In the genomic region with DNA sequence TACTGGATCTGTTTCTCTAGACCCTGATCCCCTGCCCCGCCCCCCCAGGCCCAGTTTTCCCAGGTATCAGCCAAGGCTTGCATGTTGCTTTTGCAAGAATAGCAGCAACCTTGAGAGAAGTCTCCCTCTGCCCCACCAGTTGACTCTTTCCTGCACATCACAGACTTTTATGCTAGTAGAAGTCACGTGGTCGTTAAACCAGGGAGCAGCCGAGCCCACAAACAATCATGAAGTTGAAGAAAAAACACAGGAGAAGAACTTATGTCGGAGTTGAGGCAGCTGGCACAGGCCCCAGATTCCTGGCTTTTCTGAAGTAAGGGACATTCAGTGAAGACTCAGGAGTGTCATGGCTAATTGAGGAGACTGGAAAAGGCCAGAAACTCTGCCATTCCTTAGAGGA, we compare ENCODE assay signal across 21 mouse cellular contexts.
DNase-seq lines count a peak whose midpoint lies in the region; ATAC-seq and TF ChIP-seq lines count a peak whose summit lies in the region.
"Had no signal": no experiment of that assay in that cellular context is flagged by ENCODE, and none has a peak within 500 bp of the region (broad histone marks: within the 10 kb centered on the region; RNA-seq: fewer than 3 reads in every experiment).

No protein-coding gene starts in this region.

- 62% methylated on average over 5 of the region's 5 CpGs for WGBS in kidney, embryonic 16.5 days

- H3K4me1 ChIP-seq in kidney, embryonic 16.5 days (ENCODE audit: insufficient read depth, low read length): no peaks in the 10 kb centered on the region

- peaks cover 11% of the 10 kb centered on the region for H3K79me3 ChIP-seq in C2C12 (ENCODE audit: low read depth)

- DNase-seq in heart, adult 11 months: peak; percentile 57
- DNase-seq in heart, postnatal 10 days: no peak
- peak; percentile 20 for DNase-seq in brain, embryonic 14.5 days (ENCODE audit: low read depth)
- DNase-seq in layer of hippocampus, postnatal 14 days (ENCODE audit: low spot score in 2 of 2): no peak
- DNase-seq: adrenal gland, postnatal 36 days; cerebellum, adult 11-12 months; cerebellum, adult 9-10 months; cerebellum, postnatal 25 days; kidney, adult 11 months had no signal

- no peak for TF ChIP-seq POLR2A in brain, embryonic 14.5 days (IDR thresholded peaks at IDR 0.05; ENCODE audit: borderline replicate concordance, extremely low read depth, insufficient read depth, insufficient read length, poor library complexity, severe bottlenecking)
- no peak for TF ChIP-seq POLR2A in myocyte (IDR thresholded peaks at IDR 0.05; ENCODE audit: insufficient read length, low read depth)

- H3K4me2 ChIP-seq in myocyte (ENCODE audit: low read depth): peak overlapping the region; percentile 81
- H3K4me2 ChIP-seq in kidney, embryonic 16.5 days (replicated peaks; ENCODE audit: low read depth, low read length): no peak overlapping the region
- H3K4me2 ChIP-seq: embryonic facial prominence, embryonic 12.5 days; embryonic facial prominence, embryonic 15.5 days; forebrain, embryonic 12.5 days; forebrain, embryonic 15.5 days; heart, embryonic 15.5 days; hindbrain, embryonic 14.5 days had no signal

- intact Hi-C loops in heart, postnatal 10 days (cut with DNase I): no loop called here

- H3ac ChIP-seq in C2C12 (ENCODE audit: control insufficient read depth, insufficient read length, low read depth) (peak overlapping the region; percentile 14), myocyte (ENCODE audit: control insufficient read depth, insufficient read length) (no peak overlapping the region)

- H3K27me3 ChIP-seq in C2C12 (ENCODE audit: control insufficient read depth, insufficient read depth, insufficient read length): no peaks in the 10 kb centered on the region
- no peaks in the 10 kb centered on the region for H3K27me3 ChIP-seq in myocyte (ENCODE audit: control insufficient read depth, insufficient read depth, insufficient read length)
- H3K27me3 ChIP-seq in kidney, embryonic 16.5 days (ENCODE audit: insufficient read depth, low read length): no peaks in the 10 kb centered on the region
- H3K27me3 ChIP-seq: embryonic facial prominence, embryonic 12.5 days; embryonic facial prominence, embryonic 15.5 days; forebrain, embryonic 15.5 days; heart, embryonic 12.5 days; heart, embryonic 15.5 days; Patski had no signal

- H3K79me2 ChIP-seq in C2C12 (ENCODE audit: control insufficient read depth, insufficient read depth) (peaks cover 42% of the 10 kb centered on the region), myocyte (ENCODE audit: control insufficient read depth, insufficient read depth) (peaks cover 5% of the 10 kb centered on the region)

- H3K27ac ChIP-seq in kidney, embryonic 16.5 days (ENCODE audit: low read length): no peak overlapping the region
- H3K27ac ChIP-seq: embryonic facial prominence, embryonic 12.5 days; embryonic facial prominence, embryonic 15.5 days; forebrain, embryonic 12.5 days; forebrain, embryonic 15.5 days; heart, embryonic 15.5 days; hindbrain, embryonic 14.5 days had no signal

- ATAC-seq in kidney, embryonic 16.5 days (ENCODE audit: low FRiP score, low TSS enrichment): no peak

- H3K9me3 ChIP-seq in kidney, embryonic 16.5 days (ENCODE audit: low read length): no peaks in the 10 kb centered on the region
- H3K9me3 ChIP-seq: embryonic facial prominence, embryonic 12.5 days; embryonic facial prominence, embryonic 15.5 days; forebrain, embryonic 12.5 days; forebrain, embryonic 15.5 days; heart, embryonic 12.5 days; heart, embryonic 15.5 days had no signal

- H3K4me3 ChIP-seq in C2C12 (ENCODE audit: insufficient read depth, poor library complexity, severe bottlenecking) (no peak overlapping the region), myocyte (peak overlapping the region; percentile 0)
- no peak overlapping the region for H3K4me3 ChIP-seq in kidney, embryonic 16.5 days (ENCODE audit: low read length)
- H3K4me3 ChIP-seq: embryonic facial prominence, embryonic 12.5 days; embryonic facial prominence, embryonic 15.5 days; erythroblast, embryonic 14.5 days; forebrain, embryonic 12.5 days; forebrain, embryonic 15.5 days; heart, embryonic 12.5 days; heart, embryonic 15.5 days had no signal

- H3K36me3 ChIP-seq in C2C12 (ENCODE audit: control insufficient read depth, insufficient read depth) (no peaks in the 10 kb centered on the region), myocyte (ENCODE audit: control insufficient read depth, insufficient read depth) (no peaks in the 10 kb centered on the region)
- H3K36me3 ChIP-seq in kidney, embryonic 16.5 days (ENCODE audit: insufficient read depth, low read length): no peaks in the 10 kb centered on the region
- H3K36me3 ChIP-seq: embryonic facial prominence, embryonic 12.5 days; embryonic facial prominence, embryonic 15.5 days; forebrain, embryonic 12.5 days; forebrain, embryonic 15.5 days; heart, embryonic 12.5 days; heart, embryonic 15.5 days had no signal

- TF ChIP-seq CTCF in C2C12 (IDR thresholded peaks at IDR 0.05; ENCODE audit: control insufficient read depth, insufficient read depth, insufficient read length): no peak
- no peak for TF ChIP-seq CTCF in brain, embryonic 14.5 days (IDR thresholded peaks at IDR 0.05; ENCODE audit: borderline replicate concordance, extremely low read depth, insufficient read depth, insufficient read length)

- no peak overlapping the region for H3K9ac ChIP-seq in kidney, embryonic 16.5 days (replicated peaks; ENCODE audit: low read length)
- H3K9ac ChIP-seq: embryonic facial prominence, embryonic 12.5 days; embryonic facial prominence, embryonic 15.5 days; forebrain, embryonic 12.5 days; forebrain, embryonic 15.5 days; heart, embryonic 12.5 days; heart, embryonic 15.5 days; hindbrain, embryonic 14.5 days had no signal

TF ChIP-seq in C2C12, 6 proteins besides CTCF, POLR2A, EP300 and RAD21:
- TF ChIP-seq MYOD1 (IDR thresholded peaks at IDR 0.05; ENCODE audit: control insufficient read depth, insufficient read length, low read depth) (no peak), USF1 (IDR thresholded peaks at IDR 0.05; ENCODE audit: low read depth) (peak; percentile 89), CEBPB (IDR thresholded peaks at IDR 0.05; ENCODE audit: low read depth) (no peak), MYOG (IDR thresholded peaks at IDR 0.05; ENCODE audit: control insufficient read depth, extremely low read depth, insufficient read length) (no peak), MAX (IDR thresholded peaks at IDR 0.05) (peak; percentile 21), FOSL1 (IDR thresholded peaks at IDR 0.05; ENCODE audit: insufficient read depth, low read length, poor library complexity, severe bottlenecking) (no peak)

TF ChIP-seq in myocyte, 11 proteins besides CTCF, POLR2A, EP300 and RAD21:
- TF ChIP-seq POLR2AphosphoS2 (IDR thresholded peaks at IDR 0.05; ENCODE audit: insufficient read length, low read depth): no peak
- TF ChIP-seq E2F4 (IDR thresholded peaks at IDR 0.05; ENCODE audit: insufficient read depth): no peak
- peak; percentile 88 for TF ChIP-seq USF1 (IDR thresholded peaks at IDR 0.05; ENCODE audit: low read depth)
- TF ChIP-seq MAX (IDR thresholded peaks at IDR 0.05; ENCODE audit: low read depth): no peak
- TF ChIP-seq MYOD1 (IDR thresholded peaks at IDR 0.05; ENCODE audit: control insufficient read depth in 1 of 3, insufficient read length in 2 of 3, low read depth in 2 of 3): no peak
- no peak for TF ChIP-seq SRF (IDR thresholded peaks at IDR 0.05; ENCODE audit: control insufficient read depth, insufficient read length, low read depth)
TF ChIP-seq in myocyte: peak in this region for 1.

Comparison
In these comparisons a context has a peak if more than half of its experiments do, and no peak if none do; other contexts are left out.
1. DNase-seq: peak in heart, adult 11 months (single experiment) and brain, embryonic 14.5 days (single experiment); none in heart, postnatal 10 days (0 of 2) and layer of hippocampus, postnatal 14 days (0 of 2).